Mouse (Mus musculus) cerebellum, adult 2 months (tissue): ENCODE measurements at regions not wholly inside any gene's neighbourhood (a gene's known extent, or its start where the extent isn't known, plus 50 kb on each side); places are given as distances from the start of the nearest gene placed in this dataset.
A peak's percentile ranks its signal among the peaks of the same experiment; 100 is the strongest.

ENCODE experiments used
- DNase-seq, 2 experiments: peaks; one replicate each; pipeline ENCODE4 v3.0.0; 2021
- H3K27ac ChIP-seq: fragments of 200-500 bp; 2 replicates; pipeline ENCODE4 v1.5.1; 2012; ENCODE audit warnings: low read length, control low read depth, inconsistent platforms; ENCODE audit not compliant: insufficient read depth
- H3K27me3 ChIP-seq: fragments of 200-500 bp; 2 replicates; pipeline ENCODE4 v1.6.1; 2012; ENCODE audit warnings: inconsistent platforms, mild to moderate bottlenecking, low read length, moderate library complexity; ENCODE audit not compliant: control insufficient read depth, insufficient read depth
- H3K4me1 ChIP-seq: fragments of 200-500 bp; 2 replicates; pipeline ENCODE4 v1.6.1; 2011; ENCODE audit warnings: low read length; ENCODE audit not compliant: control insufficient read depth, insufficient read depth
- H3K4me3 ChIP-seq: fragments of 200-500 bp; replicated peaks from 2 replicates; pipeline ENCODE3; 2011; ENCODE audit warnings: mild to moderate bottlenecking, low read depth, low read length, control low read depth; ENCODE audit not compliant: insufficient read depth
- CTCF ChIP-seq: fragments of 200-500 bp; IDR thresholded peaks from 2 replicates; pipeline ENCODE4 v1.5.1; 2011; ENCODE audit warnings: low read depth, mild to moderate bottlenecking, control low read depth, low read length, moderate library complexity, borderline replicate concordance; ENCODE audit not compliant: insufficient read depth
- POLR2A ChIP-seq: fragments of 200-500 bp; IDR thresholded peaks from 2 replicates; pipeline ENCODE4 v1.6.1; 2011; ENCODE audit warnings: low read length, control low read depth, borderline replicate concordance; ENCODE audit not compliant: insufficient read depth
- WGBS: fragments of 180-500 bp; shearing (Covaris S2); methylation state at CpG from one replicate; pipeline ENCODE4 v1.1.7; 2018; 5-methylcytosine and 5-hydroxymethylcytosine counted together

DNA sequence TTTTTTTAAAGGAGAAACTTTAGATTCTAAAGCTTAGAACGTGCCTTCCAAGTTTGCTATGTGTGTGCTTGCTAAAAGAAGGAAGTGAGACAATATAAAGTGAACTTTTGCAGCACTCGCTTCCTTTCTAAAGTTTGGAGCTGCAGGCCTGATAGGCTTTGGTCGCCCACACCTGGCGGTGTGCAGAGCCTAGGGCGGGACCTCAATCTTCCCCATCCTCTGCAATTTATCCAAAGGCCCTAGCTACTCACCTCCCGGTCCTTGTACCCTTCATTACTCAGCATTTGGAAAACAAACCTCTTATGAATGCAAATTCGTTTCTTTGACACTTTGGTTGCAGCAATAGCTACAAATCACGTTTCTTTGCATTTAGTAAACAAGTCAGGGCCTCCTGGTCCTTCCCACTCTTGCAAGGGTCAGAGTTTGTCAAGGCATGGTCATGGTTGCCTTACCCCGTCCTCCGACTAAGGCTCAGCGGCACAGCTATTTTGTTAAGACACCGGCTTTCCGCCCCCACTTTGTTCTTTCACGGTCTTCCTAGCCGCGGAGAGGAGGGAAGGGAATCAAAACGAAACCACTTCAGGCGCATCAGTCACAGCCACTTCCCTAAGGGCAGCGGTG is 76.6 kb downstream of the Kcnrg start:
- Histone ChIP-seq H3K27me3 (peaks cover 7% of the 10 kb centered on the region; the same call in 1 of the 2 replicates), H3K4me1 (peaks cover 10% of the 10 kb centered on the region; the same call in 1 of the 2 replicates), H3K4me3 (no peak overlapping the region), H3K27ac (no peak overlapping the region)
- TF ChIP-seq POLR2A (no peak), CTCF (no peak)
- 84% methylated on average over 19 of the region's 19 CpGs for whole genome bisulfite sequencing
- peak in 1 of 2 experiments; percentile 10 for DNase-seq

DNA sequence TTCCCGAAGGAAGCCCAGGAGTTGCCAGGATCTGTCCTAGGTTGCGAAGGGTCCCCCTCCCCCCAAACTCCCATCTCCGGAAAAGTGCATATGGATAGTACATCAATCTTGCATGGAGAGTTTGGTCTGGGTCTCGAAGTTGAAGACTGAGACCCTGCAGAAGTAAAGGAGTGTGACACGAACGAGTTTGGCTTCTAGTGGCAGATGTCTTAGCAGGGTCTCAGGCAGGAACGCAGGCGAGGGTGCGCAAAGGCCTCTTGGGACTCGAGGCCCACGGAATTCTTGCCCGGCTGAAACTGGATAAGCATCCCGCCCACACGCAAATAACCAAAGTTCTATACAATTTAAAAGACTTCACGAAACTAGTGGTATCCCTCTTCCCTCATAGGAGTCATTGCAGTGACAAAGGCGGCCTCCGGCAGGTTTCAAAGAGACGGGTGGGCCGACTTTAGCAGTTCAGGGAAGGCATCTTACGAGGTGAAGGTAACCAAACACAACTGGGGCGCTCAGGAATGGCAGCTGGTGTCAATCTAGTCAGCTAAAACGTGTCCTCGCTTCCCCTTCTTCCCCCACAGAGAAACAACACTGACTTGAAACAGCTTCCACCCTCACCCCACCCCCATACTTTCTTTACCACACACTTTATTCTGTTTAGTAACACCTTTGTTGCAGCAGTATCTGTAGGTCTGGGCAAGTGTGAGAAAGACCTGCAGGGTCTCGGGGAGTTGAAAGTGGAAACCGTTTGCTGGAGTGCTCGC is 77.4 kb downstream of the Kcnrg start:
- Histone ChIP-seq H3K27ac (no peak overlapping the region), H3K27me3 (peaks cover 7% of the 10 kb centered on the region; the same call in 1 of the 2 replicates), H3K4me3 (no peak overlapping the region), H3K4me1 (peaks cover 4% of the 10 kb centered on the region; the same call in 1 of the 2 replicates)
- TF ChIP-seq POLR2A (no peak), CTCF (no peak)
- DNase-seq = no peak
- WGBS = 81% methylated on average over 26 of the region's 26 CpGs

DNA sequence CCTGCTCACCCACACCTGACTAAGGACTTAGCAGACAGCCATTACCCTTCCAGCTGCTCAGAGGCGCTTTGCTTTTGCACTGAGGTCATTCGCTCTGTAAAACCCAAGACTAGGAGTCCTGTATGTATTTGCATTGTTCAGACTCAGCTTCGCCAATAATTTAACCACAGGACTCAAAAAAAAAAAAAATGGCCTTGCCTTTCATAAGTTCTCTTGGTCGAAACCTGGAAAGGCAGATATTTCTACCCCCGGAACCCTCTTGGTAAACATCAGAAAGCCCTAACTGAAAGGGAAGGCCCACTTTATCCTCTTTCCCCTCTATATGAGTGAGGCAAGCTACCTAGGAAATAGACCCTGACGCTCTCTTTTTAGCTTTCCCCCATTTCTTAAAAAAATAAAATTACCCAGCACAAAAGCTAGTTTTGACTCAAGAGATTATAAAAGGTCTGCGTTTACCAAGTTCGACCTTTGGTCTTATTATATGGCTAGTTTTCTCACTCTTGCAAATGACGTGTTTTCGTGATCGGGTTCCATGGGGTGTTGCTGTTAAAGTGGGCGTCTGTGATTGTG is 78.1 kb downstream of the Kcnrg start:
- TF ChIP-seq CTCF (no peak), POLR2A (no peak)
- Histone ChIP-seq H3K27ac (no peak overlapping the region), H3K4me3 (no peak overlapping the region), H3K27me3 (peaks cover 7% of the 10 kb centered on the region; the same call in 1 of the 2 replicates), H3K4me1 (no peaks in the 10 kb centered on the region; the same call in 1 of the 2 replicates)
- no peak for DNase-seq
- 95% methylated on average over 12 of the region's 12 CpGs for WGBS

DNA sequence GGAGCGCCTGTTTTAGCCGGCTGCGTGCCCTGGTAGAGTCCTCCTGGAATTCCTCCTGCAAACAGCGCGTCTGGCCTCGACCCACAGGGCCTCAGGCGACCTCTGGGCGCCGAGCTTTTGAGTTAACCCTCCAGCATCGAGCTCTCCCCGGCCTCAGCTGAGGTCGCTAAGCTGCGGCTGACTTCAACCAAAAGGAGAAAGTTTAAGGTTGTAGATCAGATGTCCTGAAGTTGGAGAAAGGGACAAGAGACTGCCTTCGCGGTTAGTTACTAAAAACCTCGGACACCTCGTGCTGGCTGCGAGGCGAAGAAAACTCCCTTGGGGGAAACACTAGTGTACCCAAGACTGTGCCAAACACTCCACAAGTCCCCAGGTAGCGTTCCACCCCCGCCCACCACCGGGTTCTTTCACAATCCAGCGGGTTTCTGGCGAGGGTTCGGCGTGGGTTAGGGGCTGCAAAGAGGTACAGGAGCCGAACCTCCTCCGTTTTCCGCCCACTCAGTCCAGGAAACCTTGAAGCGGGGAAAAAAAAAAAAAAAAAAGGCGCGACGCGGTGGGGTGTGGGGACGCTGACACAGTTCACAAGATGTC is 78.9 kb downstream of the Kcnrg start:
- Histone ChIP-seq H3K4me1 (no peaks in the 10 kb centered on the region), H3K27ac (no peak overlapping the region), H3K4me3 (no peak overlapping the region), H3K27me3 (peaks cover 8% of the 10 kb centered on the region; the same call in 1 of the 2 replicates)
- DNase-seq = peak; percentile 11 to 23
- no peak for TF ChIP-seq POLR2A
- TF ChIP-seq CTCF = no peak
- WGBS = 31% methylated on average over 35 of the region's 35 CpGs

DNA sequence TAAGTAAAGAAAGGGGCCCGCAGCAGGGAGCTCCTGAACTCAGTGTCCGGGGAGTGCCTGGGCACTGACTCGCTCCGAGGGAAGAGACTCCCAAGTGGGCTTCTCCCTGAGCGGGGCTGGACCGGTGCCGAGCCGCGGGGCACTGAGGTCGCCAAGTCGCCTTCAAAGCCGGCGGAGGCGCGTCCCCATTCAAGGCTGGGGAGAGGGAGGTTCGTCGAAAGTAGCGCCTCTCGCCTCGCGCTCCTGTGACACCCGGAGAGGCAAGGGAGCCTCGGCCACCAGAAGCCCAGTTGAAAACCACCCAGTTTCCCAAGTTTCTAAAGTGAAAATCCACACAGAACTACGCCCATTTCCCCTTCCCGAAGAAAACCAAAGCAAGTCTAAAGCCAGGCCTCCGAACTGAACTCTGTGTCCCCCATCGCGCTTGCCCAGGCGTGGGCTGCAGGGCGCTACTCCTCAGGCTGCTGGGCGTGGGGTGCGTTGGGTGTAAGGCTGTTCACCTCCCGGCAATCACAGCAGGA is 79.6 kb downstream of the Kcnrg start:
- no peak for TF ChIP-seq CTCF
- TF ChIP-seq POLR2A = no peak
- Histone ChIP-seq H3K4me1 (no peaks in the 10 kb centered on the region), H3K27ac (no peak overlapping the region), H3K27me3 (peaks cover 8% of the 10 kb centered on the region; the same call in 1 of the 2 replicates), H3K4me3 (no peak overlapping the region)
- under 1% methylated on average over 33 of the region's 33 CpGs for WGBS
- peak; percentile 24 to 48 for DNase-seq

DNA sequence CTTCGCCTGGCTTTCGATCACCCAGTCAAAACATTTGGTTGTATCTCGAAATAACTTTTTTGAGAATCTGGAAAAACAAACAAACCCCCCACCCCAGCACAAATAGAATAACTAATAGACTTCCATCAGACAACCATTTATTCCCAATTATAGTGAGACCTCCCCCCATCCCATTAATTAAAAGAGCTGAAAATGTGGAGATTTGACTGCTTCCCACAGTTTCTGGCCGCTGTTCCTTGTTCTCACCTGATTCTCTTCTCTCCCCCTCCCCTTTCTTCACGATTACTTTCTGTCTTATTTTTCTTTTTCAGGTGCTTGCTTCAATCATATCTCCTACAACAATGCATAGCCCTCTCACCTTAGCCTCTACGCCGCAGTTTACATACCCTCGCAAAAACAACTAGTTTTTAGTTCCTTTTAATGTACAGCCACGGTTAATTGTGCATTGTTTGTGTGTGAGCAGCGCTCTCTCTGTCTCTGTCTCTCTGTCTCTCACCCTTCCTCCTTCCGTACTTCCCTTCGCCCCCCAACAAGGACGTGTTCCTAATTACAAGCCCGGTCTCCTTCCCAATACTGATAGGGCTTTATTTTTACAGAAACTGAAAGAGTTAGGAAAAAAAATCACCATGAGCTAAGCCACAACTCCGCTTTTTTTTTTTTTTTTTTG is 80.2 kb downstream of the Kcnrg start:
- Histone ChIP-seq H3K4me3 (no peak overlapping the region), H3K27ac (no peak overlapping the region), H3K4me1 (no peaks in the 10 kb centered on the region), H3K27me3 (peaks cover 8% of the 10 kb centered on the region; the same call in 1 of the 2 replicates)
- TF ChIP-seq CTCF = no peak
- no peak for TF ChIP-seq POLR2A
- DNase-seq = peak in 1 of 2 experiments; percentile 24
- 5% methylated on average over 15 of the region's 15 CpGs for WGBS

DNA sequence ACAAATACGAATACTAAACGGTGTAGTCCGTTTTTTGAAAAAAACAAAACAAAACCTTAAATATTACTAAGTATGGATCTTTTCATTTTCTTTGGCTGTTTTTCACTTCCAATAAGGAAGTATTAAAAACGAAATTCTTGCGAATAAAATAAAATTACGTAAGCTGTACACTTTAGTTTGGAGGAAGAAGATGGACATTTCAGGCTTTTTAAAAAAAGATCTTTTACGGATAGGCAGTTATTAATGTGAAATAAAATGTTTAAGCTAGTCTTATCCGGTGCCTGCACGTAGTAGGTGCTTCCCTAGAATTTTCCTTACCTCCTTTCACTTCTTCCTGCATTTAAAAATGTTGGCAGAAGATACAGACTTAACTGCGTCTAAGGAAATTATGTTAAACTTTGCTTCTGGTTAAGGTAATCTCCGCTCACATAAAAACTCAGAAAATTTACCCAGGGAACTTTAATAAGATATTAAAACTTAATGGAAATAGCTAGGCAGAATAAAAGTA is 80.8 kb downstream of the Kcnrg start:
- H3K27me3 ChIP-seq = peaks cover 8% of the 10 kb centered on the region; the same call in 1 of the 2 replicates
- TF ChIP-seq POLR2A = no peak
- TF ChIP-seq CTCF = no peak
- no peak overlapping the region for H3K4me3 ChIP-seq
- H3K27ac ChIP-seq = no peak overlapping the region
- 11% methylated on average over 11 of the region's 11 CpGs for WGBS
- DNase-seq = no peak
- H3K4me1 ChIP-seq = no peaks in the 10 kb centered on the region
